Mouse (Mus musculus): Measurements from ENCODE around the gene Tmem54. TPM values are rescaled to one million over a fixed set of nuclear protein-coding genes. Genes with fewer than 3 reads are reported as not detected.

The Tmem54 gene
- total and polyA plus RNA-seq, 2 experiments = 0.37 TPM; not detected in 1

DNA sequence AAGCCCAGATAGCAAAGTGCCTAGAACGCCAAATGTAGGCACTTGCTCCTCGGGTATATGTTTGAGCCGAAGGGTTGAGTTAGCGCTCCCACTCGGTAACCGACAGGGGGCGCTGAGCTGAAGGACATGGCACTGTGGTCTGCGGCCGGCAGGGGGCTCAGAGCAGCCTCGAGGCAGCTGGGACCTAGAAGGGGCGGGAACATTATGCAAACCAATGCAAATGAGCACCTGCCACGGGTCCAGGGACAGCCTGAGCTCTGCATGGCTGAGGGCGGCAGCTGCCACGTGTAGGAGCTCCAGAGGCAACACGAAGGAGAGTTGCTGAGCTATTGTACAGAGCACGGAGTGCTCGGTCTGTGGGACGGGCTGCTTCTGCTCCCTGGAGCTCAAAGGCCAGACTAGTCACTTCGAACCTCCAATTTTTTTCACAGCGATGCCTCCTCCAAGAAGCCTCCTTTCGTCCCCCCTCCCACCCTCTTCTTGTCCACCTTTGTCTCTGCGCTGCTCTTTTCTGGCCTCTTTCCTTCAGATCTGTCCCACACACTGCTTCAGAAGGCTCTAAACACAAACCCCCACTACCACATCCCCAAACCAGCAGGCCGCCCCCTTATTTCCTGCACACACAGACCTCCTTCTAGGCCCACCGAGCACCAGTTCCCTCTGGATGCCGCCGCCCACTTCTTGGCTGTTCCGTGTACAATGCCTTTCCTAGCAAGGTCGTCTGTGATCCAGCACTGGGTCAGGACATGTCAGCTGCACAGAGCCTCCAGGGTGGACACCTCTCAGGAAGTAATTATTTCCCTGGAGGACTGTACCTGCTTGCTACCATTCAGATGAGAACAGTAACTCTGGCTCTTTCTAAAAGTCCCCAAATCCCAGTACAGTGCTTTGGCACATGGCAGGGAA lies 8.0 kb downstream of the Tmem54 start:
- TF ChIP-seq CTCF (IDR thresholded peaks at IDR 0.05; ENCODE audit: low read depth, low read length) (peak; percentile 82), POLR2A (IDR thresholded peaks at IDR 0.05; ENCODE audit: extremely low read depth, insufficient read depth, low read length) (no peak)
- no peaks in the 10 kb centered on the region for H3K79me2 ChIP-seq (ENCODE audit: control insufficient read depth, insufficient read depth, low read length)
- no peak overlapping the region for H3K9ac ChIP-seq (ENCODE audit: low read depth, low read length)
- no peaks in the 10 kb centered on the region; the same call in 1 of the 2 replicates for H3K4me1 ChIP-seq (ENCODE audit: control insufficient read depth, insufficient read depth, low read length)
- 43% methylated on average over 28 of the region's 28 CpGs for WGBS
- H3K27me3 ChIP-seq (ENCODE audit: control insufficient read depth, insufficient read depth, low read length) = no peaks in the 10 kb centered on the region
- no peaks in the 10 kb centered on the region for H3K36me3 ChIP-seq (ENCODE audit: control insufficient read depth, insufficient read depth, low read length)
- DNase-seq (ENCODE audit: extremely low read depth, low read depth, low spot score) = peak; percentile 29
- no peak overlapping the region for H3K4me3 ChIP-seq (ENCODE audit: insufficient read depth, low read depth, low read length)
- no peak overlapping the region for H3K27ac ChIP-seq (replicated peaks; ENCODE audit: insufficient read depth, low read depth, low read length)

DNA sequence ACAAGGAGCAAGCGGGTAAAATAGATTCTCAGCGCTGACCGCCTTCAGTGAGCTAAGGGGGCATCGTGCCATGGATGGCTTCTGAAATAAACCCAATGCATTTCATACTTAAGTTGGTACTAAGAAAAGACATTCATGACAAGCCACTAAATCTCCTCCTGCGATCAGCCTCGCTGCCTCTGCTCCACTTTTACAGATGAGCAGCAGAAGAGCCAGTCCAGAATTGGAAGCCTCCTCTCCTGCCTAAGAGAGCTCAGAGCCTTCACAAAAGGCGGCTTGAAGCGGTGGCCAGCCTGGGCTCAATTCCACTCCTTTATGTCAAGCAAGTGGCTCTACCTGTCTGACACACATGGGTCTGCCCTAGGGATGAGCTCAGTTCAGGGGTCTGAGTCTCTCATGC lies 11.4 kb downstream of the Tmem54 start:
- H3K4me1 ChIP-seq (ENCODE audit: control insufficient read depth, insufficient read depth, low read length) = no peaks in the 10 kb centered on the region
- H3K4me3 ChIP-seq (ENCODE audit: insufficient read depth, low read depth, low read length) = no peak overlapping the region
- H3K79me2 ChIP-seq (ENCODE audit: control insufficient read depth, insufficient read depth, low read length) = no peaks in the 10 kb centered on the region
- WGBS = 94% methylated on average over 8 of the region's 8 CpGs
- H3K36me3 ChIP-seq (ENCODE audit: control insufficient read depth, insufficient read depth, low read length) = no peaks in the 10 kb centered on the region
- no peak overlapping the region for H3K9ac ChIP-seq (ENCODE audit: low read depth, low read length)
- no peak overlapping the region for H3K27ac ChIP-seq (replicated peaks; ENCODE audit: insufficient read depth, low read depth, low read length)
- TF ChIP-seq POLR2A (IDR thresholded peaks at IDR 0.05; ENCODE audit: extremely low read depth, insufficient read depth, low read length) (no peak), CTCF (IDR thresholded peaks at IDR 0.05; ENCODE audit: low read depth, low read length) (no peak)
- DNase-seq (ENCODE audit: extremely low read depth, low read depth, low spot score) = no peak
- H3K27me3 ChIP-seq (ENCODE audit: control insufficient read depth, insufficient read depth, low read length) = peaks cover 13% of the 10 kb centered on the region

DNA sequence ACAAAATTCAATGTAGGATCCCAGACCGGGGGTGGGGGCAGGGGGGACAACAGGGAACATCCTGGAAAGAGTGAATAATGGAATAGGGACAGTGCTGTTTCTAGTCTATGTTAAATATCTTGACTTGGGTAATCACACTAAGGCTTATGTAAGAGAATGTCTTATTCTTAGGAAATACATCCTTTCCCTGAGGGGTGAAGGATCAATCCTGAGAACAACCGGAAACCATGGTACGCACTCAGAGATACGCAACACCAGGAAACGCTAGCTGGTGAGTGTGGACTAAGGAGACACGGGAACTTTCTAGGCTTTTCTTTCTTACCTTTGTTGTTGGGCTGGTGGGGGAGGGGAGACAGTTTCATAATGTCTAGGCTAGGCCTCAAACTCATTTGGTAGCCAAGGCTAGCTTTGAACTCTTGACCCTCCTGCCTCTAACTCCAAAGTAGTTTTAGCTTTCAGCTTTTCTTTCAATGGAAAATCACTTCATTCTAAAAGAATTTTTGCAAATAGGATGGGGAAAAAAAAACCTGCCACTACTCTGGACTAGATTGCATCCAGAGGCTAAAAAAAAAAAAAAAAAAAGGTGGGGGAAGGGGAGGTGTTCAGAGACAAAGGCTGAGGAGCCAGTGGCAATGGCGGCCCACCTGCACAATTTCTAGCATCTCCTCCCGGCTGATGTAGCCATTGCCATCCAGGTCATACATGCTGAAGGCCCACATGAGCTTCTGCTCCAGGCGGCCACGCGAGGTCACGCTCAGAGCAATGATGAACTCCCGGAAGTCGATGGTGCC lies 12.6 kb downstream of the Tmem54 start:
- DNase-seq (ENCODE audit: extremely low read depth, low read depth, low spot score) = no peak
- H3K36me3 ChIP-seq (ENCODE audit: control insufficient read depth, insufficient read depth, low read length) = no peaks in the 10 kb centered on the region
- no peak overlapping the region for H3K27ac ChIP-seq (replicated peaks; ENCODE audit: insufficient read depth, low read depth, low read length)
- H3K9ac ChIP-seq (ENCODE audit: low read depth, low read length) = no peak overlapping the region
- no peak overlapping the region for H3K4me3 ChIP-seq (ENCODE audit: insufficient read depth, low read depth, low read length)
- H3K79me2 ChIP-seq (ENCODE audit: control insufficient read depth, insufficient read depth, low read length) = no peaks in the 10 kb centered on the region
- 82% methylated on average over 14 of the region's 14 CpGs for WGBS
- H3K4me1 ChIP-seq (ENCODE audit: control insufficient read depth, insufficient read depth, low read length) = no peaks in the 10 kb centered on the region
- no peak for TF ChIP-seq CTCF (IDR thresholded peaks at IDR 0.05; ENCODE audit: low read depth, low read length)
- no peak for TF ChIP-seq POLR2A (IDR thresholded peaks at IDR 0.05; ENCODE audit: extremely low read depth, insufficient read depth, low read length)
- peaks cover 13% of the 10 kb centered on the region for H3K27me3 ChIP-seq (ENCODE audit: control insufficient read depth, insufficient read depth, low read length)

DNA sequence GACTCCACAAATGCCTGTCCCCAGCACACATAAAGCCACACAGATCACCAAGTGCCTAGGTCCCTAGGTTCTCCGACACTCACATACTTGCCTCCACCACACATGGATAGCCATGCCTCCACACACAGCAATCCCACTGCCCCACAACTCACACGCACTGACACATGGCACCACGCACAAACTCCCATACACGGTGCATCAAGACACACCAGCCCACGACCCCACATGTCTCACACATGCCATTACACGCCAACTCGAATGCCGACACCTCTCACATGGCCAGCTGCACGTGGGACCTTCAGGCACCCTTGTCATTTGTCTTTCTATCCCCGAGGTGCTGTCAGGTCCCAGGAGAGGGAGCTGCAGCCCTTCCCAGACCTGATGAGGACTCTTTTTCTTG lies 14.4 kb downstream of the Tmem54 start:
- peaks cover 13% of the 10 kb centered on the region for H3K27me3 ChIP-seq (ENCODE audit: control insufficient read depth, insufficient read depth, low read length)

DNA sequence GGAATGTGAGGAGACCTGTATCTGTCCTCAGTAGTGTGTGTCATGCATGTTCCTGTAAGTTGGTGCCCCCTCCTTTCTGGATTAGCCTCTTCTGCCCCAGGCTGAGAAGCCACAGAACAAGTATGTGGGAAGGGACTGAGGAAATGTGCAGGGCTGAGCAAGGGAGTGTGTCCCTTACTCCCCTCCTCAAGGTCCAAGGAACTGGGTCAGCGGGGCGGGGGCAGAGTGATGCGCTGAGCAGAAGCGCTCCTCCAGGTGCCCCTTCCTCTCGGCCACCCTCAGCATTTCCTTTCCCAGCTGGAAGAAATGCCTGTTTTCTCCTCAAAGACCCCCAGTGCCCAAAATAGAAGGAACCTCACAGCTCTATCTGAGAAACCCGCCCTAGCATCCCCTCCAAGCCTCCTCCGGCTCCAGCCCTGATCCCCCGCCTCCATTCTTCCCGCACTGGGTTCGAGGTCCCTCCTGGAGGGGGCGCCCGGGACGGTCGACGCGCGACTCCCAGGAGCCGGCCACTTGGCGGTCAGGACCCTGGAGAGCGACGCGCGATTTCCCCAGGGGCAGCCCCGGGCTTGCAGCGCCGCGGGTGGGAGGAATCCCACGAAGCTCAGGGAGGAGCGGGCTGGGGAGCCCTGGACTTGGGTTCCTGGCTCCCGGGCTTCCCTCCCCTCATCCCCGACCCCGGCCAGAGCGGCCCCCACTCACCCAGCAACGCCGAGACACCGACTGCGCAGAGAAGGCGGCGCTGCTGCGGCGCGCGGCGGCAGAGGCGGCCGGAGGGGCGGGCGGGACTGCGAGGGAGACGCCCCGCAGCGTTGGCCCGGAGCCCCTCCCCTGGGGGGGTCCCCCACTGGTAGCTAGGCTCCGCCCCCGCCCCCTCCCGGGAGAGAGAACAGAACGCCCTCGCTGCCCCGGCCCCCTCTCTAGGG lies 15.4 kb downstream of the Tmem54 start:
- TF ChIP-seq POLR2A (IDR thresholded peaks at IDR 0.05; ENCODE audit: extremely low read depth, insufficient read depth, low read length) (no peak), CTCF (IDR thresholded peaks at IDR 0.05; ENCODE audit: low read depth, low read length) (0 out of 2 replicates have a peak, but pooled peaks have one; percentile 6)
- no peak for DNase-seq (ENCODE audit: extremely low read depth, low read depth, low spot score)
- peaks cover 13% of the 10 kb centered on the region for H3K27me3 ChIP-seq (ENCODE audit: control insufficient read depth, insufficient read depth, low read length)
- H3K4me3 ChIP-seq (ENCODE audit: insufficient read depth, low read depth, low read length) = peak overlapping the region; percentile 15; the same call in 1 of the 2 replicates
- no peak overlapping the region for H3K27ac ChIP-seq (replicated peaks; ENCODE audit: insufficient read depth, low read depth, low read length)
- 0 out of 2 replicates have a peak, but pooled peaks cover 2% of the 10 kb centered on the region for H3K4me1 ChIP-seq (ENCODE audit: control insufficient read depth, insufficient read depth, low read length)
- 3% methylated on average over 58 of the region's 59 CpGs for WGBS
- H3K36me3 ChIP-seq (ENCODE audit: control insufficient read depth, insufficient read depth, low read length) = no peaks in the 10 kb centered on the region
- no peaks in the 10 kb centered on the region for H3K79me2 ChIP-seq (ENCODE audit: control insufficient read depth, insufficient read depth, low read length)
- H3K9ac ChIP-seq (ENCODE audit: low read depth, low read length) = no peak overlapping the region

More for the DNA sequence above, 14.4 kb downstream of the Tmem54 start:
- DNase-seq (ENCODE audit: extremely low read depth, low read depth, low spot score) = no peak
- no peak overlapping the region for H3K4me3 ChIP-seq (ENCODE audit: insufficient read depth, low read depth, low read length)
- no peaks in the 10 kb centered on the region for H3K36me3 ChIP-seq (ENCODE audit: control insufficient read depth, insufficient read depth, low read length)
- no peak overlapping the region for H3K27ac ChIP-seq (replicated peaks; ENCODE audit: insufficient read depth, low read depth, low read length)
- no peaks in the 10 kb centered on the region for H3K4me1 ChIP-seq (ENCODE audit: control insufficient read depth, insufficient read depth, low read length)
- no peak for TF ChIP-seq POLR2A (IDR thresholded peaks at IDR 0.05; ENCODE audit: extremely low read depth, insufficient read depth, low read length)
- TF ChIP-seq CTCF (IDR thresholded peaks at IDR 0.05; ENCODE audit: low read depth, low read length) = no peak
- no peak overlapping the region for H3K9ac ChIP-seq (ENCODE audit: low read depth, low read length)
- H3K79me2 ChIP-seq (ENCODE audit: control insufficient read depth, insufficient read depth, low read length) = no peaks in the 10 kb centered on the region
- whole genome bisulfite sequencing = 72% methylated on average over 10 of the region's 10 CpGs

Data from liver, adult 2 months (tissue).